Mouse (Mus musculus): ENCODE measurements around the gene Caln1.

Caln1 gene

DNA sequence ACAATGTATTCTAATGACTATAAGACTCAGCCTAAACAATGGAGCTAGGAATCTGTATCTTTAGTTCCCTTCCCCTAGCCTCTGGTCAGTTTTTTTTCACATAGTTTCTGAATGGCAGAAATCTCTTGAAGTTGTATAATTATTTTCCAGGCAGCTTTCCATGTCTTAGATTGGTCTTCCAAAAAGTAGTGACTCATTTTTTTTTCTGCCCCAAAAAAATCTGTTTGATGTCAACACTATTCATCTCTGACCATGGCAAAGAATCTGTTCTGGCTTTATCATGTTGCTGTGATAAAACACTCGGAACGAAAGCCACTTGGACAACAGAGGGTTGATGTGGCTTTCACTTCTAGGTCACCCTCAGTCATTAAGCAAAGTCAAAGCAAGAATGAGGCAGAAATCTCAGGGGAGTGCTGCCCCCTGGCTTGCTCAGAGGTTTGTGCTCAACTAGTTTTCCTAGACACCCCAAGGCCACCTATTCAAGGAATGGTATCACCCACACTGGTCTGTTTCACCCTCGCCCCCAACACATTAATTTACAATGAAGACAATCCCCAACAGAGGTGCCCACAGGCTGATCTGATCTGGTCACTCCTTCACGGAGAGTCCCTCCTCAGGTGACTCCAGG lies 450.9 kb downstream of the Caln1 start:
- DNase-seq: no peak

DNA sequence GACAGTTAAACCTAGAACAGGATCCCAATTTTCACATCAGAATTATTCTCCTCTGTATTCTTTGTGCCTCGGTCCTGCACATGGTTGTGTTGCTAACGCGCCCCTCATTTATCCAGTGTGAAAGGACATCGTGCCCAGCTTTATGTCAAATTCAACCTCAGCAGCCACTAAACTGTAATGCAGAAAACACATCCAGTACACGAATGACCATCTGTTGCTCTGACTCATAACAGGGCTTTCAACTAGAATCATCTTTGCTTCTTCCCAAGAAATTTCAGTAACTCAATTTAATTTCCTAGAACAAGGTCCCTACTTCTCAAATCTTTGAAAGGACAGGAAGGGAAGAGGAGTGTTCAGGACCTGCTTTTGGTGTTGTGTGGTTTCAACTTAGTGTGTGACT lies 451.4 kb downstream of the Caln1 start:
- DNase-seq: no peak

DNA sequence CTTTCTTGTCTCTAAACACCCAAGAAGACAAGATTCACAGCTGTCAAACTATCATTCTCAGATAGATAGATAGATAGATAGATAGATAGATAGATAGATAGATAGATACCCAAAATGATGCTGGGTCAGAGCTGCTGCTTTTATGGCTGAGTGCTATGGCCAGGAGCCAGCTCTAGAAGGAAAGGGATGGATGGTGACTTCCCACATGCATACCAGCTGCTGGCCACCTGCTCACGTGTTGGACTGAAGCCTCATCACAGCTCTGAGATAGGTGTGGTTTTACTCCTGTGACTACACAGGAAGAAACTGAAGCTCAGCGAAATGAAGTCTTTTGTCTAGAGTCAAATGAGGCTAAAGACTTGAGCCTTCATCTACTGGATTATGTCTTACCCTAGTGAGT lies 456.5 kb downstream of the Caln1 start:
- DNase-seq: peak in 1 of 2 experiments; percentile 33

DNA sequence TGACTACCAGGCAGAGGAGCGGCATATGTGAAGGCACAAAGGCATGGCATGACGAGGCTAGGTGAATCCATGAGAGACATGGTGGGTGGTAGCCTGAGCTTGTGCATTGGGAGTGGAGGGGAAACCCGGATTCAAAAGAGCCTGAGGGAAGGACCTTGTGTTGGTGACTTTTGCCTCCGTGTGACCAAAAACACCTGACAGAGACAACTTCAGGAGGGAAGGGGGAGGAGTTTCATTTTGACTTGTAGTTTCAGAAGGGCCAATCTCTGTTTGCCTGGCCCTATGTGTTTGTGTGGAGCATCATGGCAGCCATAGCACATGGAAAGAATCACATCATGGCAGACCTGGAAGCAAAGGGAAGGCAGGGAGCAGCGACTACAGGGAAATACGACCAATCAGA lies 479.3 kb downstream of the Caln1 start:
- DNase-seq: no peak

DNA sequence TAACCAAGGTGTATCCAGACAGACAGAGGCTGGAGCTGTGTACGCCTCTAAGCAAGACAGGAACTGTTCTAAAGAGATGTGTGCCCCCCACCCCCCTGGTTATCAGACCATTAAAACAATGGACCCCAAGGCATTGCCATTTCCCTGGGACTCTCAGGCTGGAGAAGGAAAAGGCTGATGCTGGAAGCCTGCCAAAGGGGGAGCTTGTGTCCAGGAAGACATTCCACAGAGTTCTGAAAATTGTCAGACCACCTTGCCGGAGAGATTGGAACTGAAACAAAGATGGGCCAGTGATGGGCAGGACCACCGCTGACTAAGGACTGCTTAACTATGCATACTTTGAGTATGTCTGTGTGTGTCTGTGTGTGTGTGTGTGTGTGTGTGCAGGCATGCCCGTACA lies 480.4 kb downstream of the Caln1 start:
- no peak for DNase-seq

DNA sequence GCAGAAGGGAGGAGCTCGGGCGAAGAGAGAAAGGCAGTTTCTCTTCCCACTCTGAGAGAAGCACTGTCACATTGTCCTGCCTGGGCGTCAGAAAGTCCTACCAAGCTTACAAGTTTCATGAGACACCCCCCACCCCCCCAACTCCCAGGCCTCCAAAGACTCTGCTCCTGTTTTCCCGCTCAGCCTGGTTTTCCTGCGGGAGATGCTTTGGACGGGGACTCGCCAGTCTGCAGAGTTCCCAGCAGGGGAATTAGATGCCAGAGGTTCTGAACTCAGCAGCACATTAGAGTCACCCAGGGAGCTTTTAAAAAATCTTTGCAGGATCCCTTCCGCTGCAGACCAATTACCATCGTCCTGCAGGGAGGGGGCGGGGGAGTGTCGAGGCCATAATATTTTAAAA lies 482.9 kb downstream of the Caln1 start:
- no peak for DNase-seq

DNA sequence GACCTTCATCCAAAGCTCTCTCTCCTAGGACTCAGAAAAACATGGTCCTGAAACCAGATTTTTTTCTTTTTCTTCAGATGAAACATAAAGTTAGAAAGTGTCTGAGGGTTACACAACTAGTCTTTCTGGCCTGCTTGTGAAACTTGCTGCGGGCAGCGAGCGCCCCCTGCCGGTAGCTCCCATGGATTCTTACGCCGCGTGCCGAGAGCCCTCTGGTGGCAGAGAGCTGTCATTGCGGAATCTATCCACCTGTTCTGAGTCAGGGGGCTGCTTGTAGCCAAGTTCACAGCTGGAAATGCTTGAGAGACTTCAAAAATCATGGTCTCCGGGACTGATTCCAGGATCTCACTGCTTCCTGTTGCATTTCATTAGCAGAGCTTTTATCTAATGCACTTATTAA lies 484.1 kb downstream of the Caln1 start:
- DNase-seq: peak; percentile 90 to 95

- no peak for DNase-seq
Measured at GRCm38 (mm10) chr5:130854430-130854829, 485.2 kb downstream of the Caln1 start.

- peak; percentile 55 to 76 for DNase-seq
Measured at GRCm38 (mm10) chr5:130858148-130858547, 488.9 kb downstream of the Caln1 start.

- no peak for DNase-seq
Measured at GRCm38 (mm10) chr5:130858706-130859105, 489.5 kb downstream of the Caln1 start.

DNA sequence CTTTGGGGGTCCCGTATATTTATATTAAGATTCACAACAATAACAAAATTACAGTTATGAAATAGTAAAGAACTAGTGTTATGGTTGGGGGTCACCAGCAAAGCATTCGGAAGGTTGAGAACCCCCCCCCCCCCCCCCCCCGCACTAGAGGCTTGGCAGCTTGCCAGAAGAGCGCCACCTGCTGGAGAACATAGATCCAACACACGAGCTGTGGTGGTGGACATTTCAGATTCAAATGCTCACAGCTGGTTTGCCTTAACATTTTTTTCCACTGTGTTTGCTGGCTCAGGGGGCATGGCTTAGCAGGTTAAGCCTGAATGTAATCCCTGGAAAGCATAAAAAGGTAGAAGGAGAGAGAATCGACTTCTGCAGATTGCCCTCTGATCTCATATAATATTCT lies 490.5 kb downstream of the Caln1 start:
- DNase-seq: no peak

GRCm38 (mm10) chr5:130862302-130862701 lies 493.0 kb downstream of the Caln1 start:
- DNase-seq: peak; percentile 76 to 83

- DNase-seq: peak; percentile 28 to 40
Measured at GRCm38 (mm10) chr5:130869869-130870268, 500.6 kb downstream of the Caln1 start.

- peak; percentile 93 to 94 for DNase-seq
Measured at GRCm38 (mm10) chr5:130871086-130871485, 501.8 kb downstream of the Caln1 start.

GRCm38 (mm10) chr5:130875391-130875790 lies 506.1 kb downstream of the Caln1 start:
- no peak for DNase-seq

DNA sequence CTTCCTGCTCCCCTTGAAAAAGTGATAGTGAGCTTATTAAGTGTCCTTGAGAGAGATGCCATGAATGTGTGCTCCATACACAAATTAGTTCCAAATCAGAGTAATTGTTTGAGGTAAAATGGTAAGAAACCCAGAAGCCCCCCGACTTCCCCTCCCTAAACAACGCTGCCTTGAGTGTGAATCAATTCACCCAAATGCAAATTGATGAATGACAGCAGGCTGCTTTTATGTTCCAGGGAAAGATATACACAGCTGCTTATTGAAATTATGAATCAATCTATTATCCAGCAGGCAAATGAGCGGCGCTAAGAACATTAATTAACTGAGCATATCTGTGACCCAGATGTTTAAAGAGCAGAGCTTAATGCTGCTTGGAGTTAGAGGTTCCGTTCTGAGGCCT lies 511.1 kb downstream of the Caln1 start:
- no peak for DNase-seq

DNA sequence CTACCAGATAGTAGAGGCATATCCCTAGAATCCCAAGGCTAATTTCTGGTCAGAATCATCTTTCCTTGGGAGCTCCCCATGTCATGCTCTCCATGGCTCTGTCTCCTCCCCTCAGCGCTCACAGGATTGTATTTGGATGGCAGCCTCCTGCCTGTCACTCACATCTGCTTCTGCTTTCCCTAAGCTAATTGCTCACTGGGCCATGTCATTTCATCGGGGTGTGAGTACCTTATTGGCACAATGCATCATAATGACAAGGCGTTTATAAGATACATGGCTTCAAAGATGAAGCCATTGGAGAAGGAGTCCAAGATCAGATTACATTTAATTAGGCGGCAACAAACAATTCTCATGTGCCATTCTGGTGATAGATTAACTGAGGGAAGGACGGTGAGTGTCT lies 522.5 kb downstream of the Caln1 start:
- no peak for DNase-seq

DNA sequence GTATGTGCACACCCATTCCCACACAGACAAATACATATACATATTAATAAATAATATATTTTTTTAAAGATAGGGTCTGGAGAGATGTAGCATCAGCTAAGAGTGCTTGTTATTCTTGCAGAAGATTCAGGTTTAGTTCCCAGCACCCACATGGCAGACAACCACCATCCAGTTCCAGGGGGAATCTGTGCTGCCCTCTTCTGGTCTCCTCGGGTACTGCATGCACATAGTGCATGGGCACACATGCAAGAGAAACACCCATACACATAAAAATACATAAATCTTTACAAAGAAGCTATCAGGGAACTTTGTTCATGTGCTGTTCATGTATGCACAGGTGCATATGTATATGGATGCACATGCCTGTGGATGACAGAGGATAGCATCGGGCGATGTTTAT lies 526.7 kb downstream of the Caln1 start:
- no peak for DNase-seq
